Mouse (Mus musculus): Measurements from ENCODE around the gene Birc5. TPM values are rescaled to one million over a fixed set of nuclear protein-coding genes. Genes with fewer than 3 reads are reported as not detected.

Birc5 gene
- polyA plus RNA-seq, 1 experiment from 2014 or later: 14.9 TPM

- Histone ChIP-seq H3K9me3 (ENCODE audit: control insufficient read depth, low read length) (no peaks in the 10 kb centered on the region), H3K4me1 (ENCODE audit: control insufficient read depth, insufficient read depth, low read length) (peaks cover 10% of the 10 kb centered on the region), H3K27me3 (ENCODE audit: control insufficient read depth, insufficient read depth, low read length) (no peaks in the 10 kb centered on the region), H3K27ac (ENCODE audit: low read depth, low read length) (no peak overlapping the region), H3K36me3 (ENCODE audit: control insufficient read depth, insufficient read depth, low read length) (no peaks in the 10 kb centered on the region), H3K4me3 (ENCODE audit: low read depth, low read length) (no peak overlapping the region), H3K4me2 (ENCODE audit: low read depth, low read length) (no peak overlapping the region), H3K9ac (replicated peaks; ENCODE audit: low read depth, low read length) (no peak overlapping the region)
- 87% methylated on average over 6 of the region's 6 CpGs for WGBS
- ATAC-seq (ENCODE audit: low read depth): no peak
These were observed 31.9 kb downstream of the Birc5 start for GRCm38 (mm10) chr11:117880977-117881358.

GRCm38 (mm10) chr11:117881787-117882186, 32.7 kb downstream of the Birc5 start:
- Histone ChIP-seq H3K9ac (replicated peaks; ENCODE audit: low read depth, low read length) (no peak overlapping the region), H3K4me1 (ENCODE audit: control insufficient read depth, insufficient read depth, low read length) (peaks cover 10% of the 10 kb centered on the region), H3K27ac (ENCODE audit: low read depth, low read length) (no peak overlapping the region), H3K36me3 (ENCODE audit: control insufficient read depth, insufficient read depth, low read length) (no peaks in the 10 kb centered on the region), H3K27me3 (ENCODE audit: control insufficient read depth, insufficient read depth, low read length) (no peaks in the 10 kb centered on the region), H3K9me3 (ENCODE audit: control insufficient read depth, low read length) (no peaks in the 10 kb centered on the region), H3K4me2 (ENCODE audit: low read depth, low read length) (no peak overlapping the region), H3K4me3 (ENCODE audit: low read depth, low read length) (no peak overlapping the region)
- WGBS: 29% methylated on average over 7 of the region's 8 CpGs
- ATAC-seq (ENCODE audit: low read depth): no peak

- 71% methylated on average over 1 of the region's 1 CpGs for WGBS
- no peaks in the 10 kb centered on the region for H3K36me3 ChIP-seq (ENCODE audit: control insufficient read depth, insufficient read depth, low read length)
- H3K4me1 ChIP-seq (ENCODE audit: control insufficient read depth, insufficient read depth, low read length): peaks cover 10% of the 10 kb centered on the region
- no peak overlapping the region for H3K4me2 ChIP-seq (ENCODE audit: low read depth, low read length)
- H3K27ac ChIP-seq (ENCODE audit: low read depth, low read length): no peak overlapping the region
- no peak overlapping the region for H3K9ac ChIP-seq (replicated peaks; ENCODE audit: low read depth, low read length)
- no peak overlapping the region for H3K4me3 ChIP-seq (ENCODE audit: low read depth, low read length)
- ATAC-seq (ENCODE audit: low read depth): no peak
- H3K27me3 ChIP-seq (ENCODE audit: control insufficient read depth, insufficient read depth, low read length): no peaks in the 10 kb centered on the region
- no peaks in the 10 kb centered on the region for H3K9me3 ChIP-seq (ENCODE audit: control insufficient read depth, low read length)
These were observed 33.2 kb downstream of the Birc5 start for GRCm38 (mm10) chr11:117882208-117882607.

- Histone ChIP-seq H3K27ac (ENCODE audit: low read depth, low read length) (no peak overlapping the region), H3K9ac (replicated peaks; ENCODE audit: low read depth, low read length) (no peak overlapping the region), H3K4me2 (ENCODE audit: low read depth, low read length) (no peak overlapping the region), H3K9me3 (ENCODE audit: control insufficient read depth, low read length) (no peaks in the 10 kb centered on the region), H3K4me3 (ENCODE audit: low read depth, low read length) (no peak overlapping the region), H3K4me1 (ENCODE audit: control insufficient read depth, insufficient read depth, low read length) (peaks cover 25% of the 10 kb centered on the region), H3K27me3 (ENCODE audit: control insufficient read depth, insufficient read depth, low read length) (no peaks in the 10 kb centered on the region), H3K36me3 (ENCODE audit: control insufficient read depth, insufficient read depth, low read length) (no peaks in the 10 kb centered on the region)
- WGBS: 49% methylated on average over 5 of the region's 5 CpGs
- no peak for ATAC-seq (ENCODE audit: low read depth)
These were observed 36.9 kb downstream of the Birc5 start for GRCm38 (mm10) chr11:117886000-117886399.

GRCm38 (mm10) chr11:117888168-117888852, 39.3 kb downstream of the Birc5 start:
- H3K9ac ChIP-seq (replicated peaks; ENCODE audit: low read depth, low read length): 0 out of 2 replicates have a peak overlapping the region, but pooled peaks have one; percentile 25
- 13% methylated on average over 20 of the region's 20 CpGs for WGBS
- H3K4me2 ChIP-seq (ENCODE audit: low read depth, low read length): peak overlapping the region; percentile 41; the same call in 1 of the 2 replicates
- no peaks in the 10 kb centered on the region for H3K27me3 ChIP-seq (ENCODE audit: control insufficient read depth, insufficient read depth, low read length)
- no peaks in the 10 kb centered on the region for H3K36me3 ChIP-seq (ENCODE audit: control insufficient read depth, insufficient read depth, low read length)
- ATAC-seq (ENCODE audit: low read depth): no peak
- H3K27ac ChIP-seq (ENCODE audit: low read depth, low read length): no peak overlapping the region
- peaks cover 27% of the 10 kb centered on the region for H3K4me1 ChIP-seq (ENCODE audit: control insufficient read depth, insufficient read depth, low read length)
- H3K9me3 ChIP-seq (ENCODE audit: control insufficient read depth, low read length): no peaks in the 10 kb centered on the region
- no peak overlapping the region; the same call in 1 of the 2 replicates for H3K4me3 ChIP-seq (ENCODE audit: low read depth, low read length)

- no peaks in the 10 kb centered on the region for H3K36me3 ChIP-seq (ENCODE audit: control insufficient read depth, insufficient read depth, low read length)
- peak overlapping the region; percentile 3; the same call in 1 of the 2 replicates for H3K4me3 ChIP-seq (ENCODE audit: low read depth, low read length)
- peak overlapping the region; percentile 41 for H3K4me2 ChIP-seq (ENCODE audit: low read depth, low read length)
- H3K27me3 ChIP-seq (ENCODE audit: control insufficient read depth, insufficient read depth, low read length): no peaks in the 10 kb centered on the region
- ATAC-seq (ENCODE audit: low read depth): no peak
- H3K9me3 ChIP-seq (ENCODE audit: control insufficient read depth, low read length): no peaks in the 10 kb centered on the region
- 6% methylated on average over 32 of the region's 33 CpGs for WGBS
- H3K4me1 ChIP-seq (ENCODE audit: control insufficient read depth, insufficient read depth, low read length): peaks cover 27% of the 10 kb centered on the region
- H3K9ac ChIP-seq (replicated peaks; ENCODE audit: low read depth, low read length): 0 out of 2 replicates have a peak overlapping the region, but pooled peaks have one; percentile 25
- H3K27ac ChIP-seq (ENCODE audit: low read depth, low read length): peak overlapping the region; percentile 41; the same call in 1 of the 2 replicates
These were observed 40.1 kb downstream of the Birc5 start for GRCm38 (mm10) chr11:117888853-117889822.

GRCm38 (mm10) chr11:117889887-117890340, 40.9 kb downstream of the Birc5 start:
- Histone ChIP-seq H3K4me3 (ENCODE audit: low read depth, low read length) (no peak overlapping the region), H3K9me3 (ENCODE audit: control insufficient read depth, low read length) (no peaks in the 10 kb centered on the region), H3K27ac (ENCODE audit: low read depth, low read length) (peak overlapping the region; percentile 41; the same call in 1 of the 2 replicates), H3K4me2 (ENCODE audit: low read depth, low read length) (no peak overlapping the region; the same call in 1 of the 2 replicates), H3K4me1 (ENCODE audit: control insufficient read depth, insufficient read depth, low read length) (peaks cover 27% of the 10 kb centered on the region), H3K36me3 (ENCODE audit: control insufficient read depth, insufficient read depth, low read length) (no peaks in the 10 kb centered on the region), H3K27me3 (ENCODE audit: control insufficient read depth, insufficient read depth, low read length) (no peaks in the 10 kb centered on the region), H3K9ac (replicated peaks; ENCODE audit: low read depth, low read length) (no peak overlapping the region)
- ATAC-seq (ENCODE audit: low read depth): peak; percentile 35; the same call in 1 of the 2 replicates
- WGBS: 3% methylated on average over 11 of the region's 11 CpGs

GRCm38 (mm10) chr11:117890519-117891282, 41.6 kb downstream of the Birc5 start:
- no peak overlapping the region for H3K4me2 ChIP-seq (ENCODE audit: low read depth, low read length)
- no peak overlapping the region for H3K27ac ChIP-seq (ENCODE audit: low read depth, low read length)
- no peak overlapping the region for H3K4me3 ChIP-seq (ENCODE audit: low read depth, low read length)
- H3K36me3 ChIP-seq (ENCODE audit: control insufficient read depth, insufficient read depth, low read length): no peaks in the 10 kb centered on the region
- H3K27me3 ChIP-seq (ENCODE audit: control insufficient read depth, insufficient read depth, low read length): no peaks in the 10 kb centered on the region
- peak; percentile 56; the same call in 1 of the 2 replicates for ATAC-seq (ENCODE audit: low read depth)
- H3K9me3 ChIP-seq (ENCODE audit: control insufficient read depth, low read length): no peaks in the 10 kb centered on the region
- H3K4me1 ChIP-seq (ENCODE audit: control insufficient read depth, insufficient read depth, low read length): peaks cover 27% of the 10 kb centered on the region
- WGBS: 21% methylated on average over 13 of the region's 13 CpGs
- H3K9ac ChIP-seq (replicated peaks; ENCODE audit: low read depth, low read length): no peak overlapping the region

Measured in neural tube, embryonic 14.5 days (tissue).